Mouse (Mus musculus): Measurements from ENCODE around the gene Grip1.

GRCm38 (mm10) chr10:119550630-119551029 is 97.0 kb downstream of the Grip1 start:
- TF ChIP-seq CTCF (IDR thresholded peaks at IDR 0.05; ENCODE audit: borderline replicate concordance, insufficient read depth, low read length) (no peak), POLR2A (IDR thresholded peaks at IDR 0.05; ENCODE audit: low read depth, low read length) (no peak)
